Mouse (Mus musculus) testis, adult 2 months (tissue): ENCODE results near the gene H2-Q6.

Experiments used
- CTCF ChIP-seq: fragments of 200-500 bp; IDR thresholded peaks from 2 replicates; pipeline ENCODE4 v1.5.1; 2012; ENCODE audit warnings: low read depth, mild to moderate bottlenecking, inconsistent platforms, low read length, moderate library complexity; ENCODE audit not compliant: control insufficient read depth, insufficient read depth, insufficient replicate concordance
- POLR2A ChIP-seq: fragments of 200-500 bp; IDR thresholded peaks from 2 replicates; pipeline ENCODE4 v1.6.1; 2012; ENCODE audit warnings: low read depth, mild to moderate bottlenecking, inconsistent platforms, low read length, moderate library complexity; ENCODE audit not compliant: control insufficient read depth

GRCm38 (mm10) chr17:35469842-35470751, 45.4 kb downstream of the H2-Q6 start, which contains the start of gene H2-Q10:
- TF ChIP-seq CTCF (no peak), POLR2A (no peak)
